ENCODE assay signal across 12 mouse cellular contexts in genomic region chr6:125232516-125232915, GRCm38 (mm10). TPM values are rescaled to one million over a fixed set of nuclear protein-coding genes. Genes with fewer than 3 reads are reported as not detected.
DNase-seq lines count a peak whose midpoint lies in the region; ATAC-seq and TF ChIP-seq lines count a peak whose summit lies in the region.
"Had no signal": no experiment of that assay in that cellular context is flagged by ENCODE, and none has a peak within 500 bp of the region (broad histone marks: within the 10 kb centered on the region; RNA-seq: fewer than 3 reads in every experiment).

No protein-coding gene starts in this region.

- H3K4me2 ChIP-seq in heart, embryonic 13.5 days = peak overlapping the region; percentile 80
- peak overlapping the region; percentile 86; the same call in 1 of the 2 replicates for H3K4me2 ChIP-seq in lung, embryonic 15.5 days
- peak overlapping the region; percentile 79 for H3K4me2 ChIP-seq in liver, embryonic 16.5 days (ENCODE audit: low read depth, low read length)
- no peak overlapping the region for H3K4me2 ChIP-seq in midbrain, postnatal 0 days (ENCODE audit: low read depth, low read length, poor library complexity, severe bottlenecking)

- ATAC-seq in heart, embryonic 13.5 days (ENCODE audit: extremely low read depth, insufficient number of reproducible peaks, low FRiP score, low TSS enrichment) = no peak
- no peak for ATAC-seq in lung, embryonic 15.5 days (ENCODE audit: borderline replicate concordance, extremely low read depth, low FRiP score, low TSS enrichment)
- no peak for ATAC-seq in liver, embryonic 16.5 days (ENCODE audit: low read depth)
- no peak for ATAC-seq in midbrain, postnatal 0 days (ENCODE audit: low FRiP score)

- no peaks in the 10 kb centered on the region for H3K36me3 ChIP-seq in heart, embryonic 13.5 days
- H3K36me3 ChIP-seq in lung, embryonic 15.5 days = no peaks in the 10 kb centered on the region
- H3K36me3 ChIP-seq in liver, embryonic 16.5 days (ENCODE audit: control insufficient read depth, insufficient read depth) = no peaks in the 10 kb centered on the region
- no peaks in the 10 kb centered on the region for H3K36me3 ChIP-seq in midbrain, postnatal 0 days (ENCODE audit: insufficient read depth, low read length)
- H3K36me3 ChIP-seq: embryonic facial prominence, embryonic 15.5 days; neural tube, embryonic 15.5 days had no signal

- no peak overlapping the region for H3K4me3 ChIP-seq in heart, embryonic 13.5 days
- H3K4me3 ChIP-seq in lung, embryonic 15.5 days = no peak overlapping the region
- H3K4me3 ChIP-seq in liver, embryonic 16.5 days (ENCODE audit: low read depth, low read length) = no peak overlapping the region
- H3K4me3 ChIP-seq in midbrain, postnatal 0 days (ENCODE audit: low read depth, low read length) = no peak overlapping the region

- H3K27ac ChIP-seq in heart, embryonic 13.5 days (replicated peaks) = peak overlapping the region; percentile 84
- H3K27ac ChIP-seq in lung, embryonic 15.5 days = no peak overlapping the region
- no peak overlapping the region for H3K27ac ChIP-seq in liver, embryonic 16.5 days (ENCODE audit: low read length)
- no peak overlapping the region for H3K27ac ChIP-seq in midbrain, postnatal 0 days (ENCODE audit: low read depth, low read length)

- H3K9ac ChIP-seq in heart, embryonic 13.5 days = peak overlapping the region; percentile 84; the same call in 1 of the 2 replicates
- no peak overlapping the region for H3K9ac ChIP-seq in lung, embryonic 15.5 days
- no peak overlapping the region for H3K9ac ChIP-seq in liver, embryonic 16.5 days (ENCODE audit: low read depth, low read length)
- H3K9ac ChIP-seq in midbrain, postnatal 0 days (replicated peaks; ENCODE audit: low read length, poor library complexity, severe bottlenecking) = no peak overlapping the region

- no peak for DNase-seq in heart, postnatal 25 days (ENCODE audit: low spot score)
- DNase-seq in lung, adult 18-20 months = no peak
- DNase-seq in MEL-GATA-1-ER (ENCODE audit: extremely low read depth, low read depth) = peak; percentile 59
- DNase-seq in layer of hippocampus, postnatal 36 days = no peak
- DNase-seq in midbrain, postnatal 0 days (ENCODE audit: low spot score) = no peak
- DNase-seq: cerebellum, adult 9-10 months; right cerebral cortex, postnatal 25 days had no signal

- intact Hi-C loops in heart, postnatal 25 days (cut with DNase I) = no loop called here

- WGBS in heart, embryonic 13.5 days = 60% methylated on average over 6 of the region's 6 CpGs
- 63% methylated on average over 6 of the region's 6 CpGs for whole genome bisulfite sequencing in lung, embryonic 15.5 days
- 27% methylated on average over 6 of the region's 6 CpGs for WGBS in liver, embryonic 16.5 days (ENCODE audit: insufficient replicate concordance)
- 88% methylated on average over 6 of the region's 6 CpGs for WGBS in midbrain, postnatal 0 days

- no peak for TF ChIP-seq CTCF in midbrain, postnatal 0 days (IDR thresholded peaks at IDR 0.05)

- H3K9me3 ChIP-seq in heart, embryonic 13.5 days = no peaks in the 10 kb centered on the region
- H3K9me3 ChIP-seq in lung, embryonic 15.5 days = no peaks in the 10 kb centered on the region
- no peaks in the 10 kb centered on the region for H3K9me3 ChIP-seq in liver, embryonic 16.5 days (replicated peaks; ENCODE audit: control insufficient read depth, low read length)
- H3K9me3 ChIP-seq in midbrain, postnatal 0 days (ENCODE audit: low read length) = no peaks in the 10 kb centered on the region
- H3K9me3 ChIP-seq: embryonic facial prominence, embryonic 15.5 days; neural tube, embryonic 15.5 days had no signal

- no peaks in the 10 kb centered on the region for H3K27me3 ChIP-seq in heart, embryonic 13.5 days (replicated peaks)
- no peaks in the 10 kb centered on the region for H3K27me3 ChIP-seq in lung, embryonic 15.5 days
- no peaks in the 10 kb centered on the region for H3K27me3 ChIP-seq in liver, embryonic 16.5 days (ENCODE audit: control insufficient read depth, insufficient read depth, low read depth, low read length)
- H3K27me3 ChIP-seq in midbrain, postnatal 0 days (ENCODE audit: insufficient read depth, low read length) = no peaks in the 10 kb centered on the region
- H3K27me3 ChIP-seq: embryonic facial prominence, embryonic 15.5 days; neural tube, embryonic 15.5 days had no signal

- peaks cover 36% of the 10 kb centered on the region for H3K4me1 ChIP-seq in heart, embryonic 13.5 days
- peaks cover 27% of the 10 kb centered on the region for H3K4me1 ChIP-seq in lung, embryonic 15.5 days
- peaks cover 14% of the 10 kb centered on the region for H3K4me1 ChIP-seq in liver, embryonic 16.5 days (ENCODE audit: control insufficient read depth, low read depth, low read length)
- no peaks in the 10 kb centered on the region for H3K4me1 ChIP-seq in midbrain, postnatal 0 days (ENCODE audit: insufficient read depth, low read length)

RNA-seq across cellular contexts. Expression of gene Tapbpl, which starts 0.9 kb away (rescaled TPM):
- polyA plus RNA-seq in heart, embryonic 13.5 days (2015; fragmentation: Nextera tagmentation; extraction: Ambion mirVana) = 3.4 and 4.2 TPM in 2 replicates
- total RNA-seq in heart, postnatal 25 days (2021) = 1 to 10 TPM; 4.1 to 5.0 TPM
- polyA plus RNA-seq in lung, embryonic 15.5 days (2015; fragmentation: Nextera tagmentation; extraction: Ambion mirVana) = 7.0 and 10.9 TPM in 2 replicates
- 9.1 and 9.7 TPM in 2 replicates for polyA plus RNA-seq in liver, embryonic 16.5 days (2015; fragmentation: Nextera tagmentation; extraction: Ambion mirVana)
- 1 to 10 TPM; 3.3 TPM for total RNA-seq in layer of hippocampus, postnatal 36 days (2021)
- 4.7 and 6.2 TPM in 2 replicates for total RNA-seq in midbrain, postnatal 0 days (2014; rRNA removed)
- 9.0 and 9.7 TPM in 2 replicates for polyA plus RNA-seq in midbrain, postnatal 0 days (2015; fragmentation: Nextera tagmentation; extraction: Ambion mirVana)

RNA-seq across cellular contexts. Expression of gene Cd27, which starts 4.3 kb away (rescaled TPM):
- 2.0 TPM in 2 replicates for polyA plus RNA-seq in heart, embryonic 13.5 days (2015; fragmentation: Nextera tagmentation; extraction: Ambion mirVana)
- total RNA-seq in heart, postnatal 25 days (2021) = under 1 TPM; 0.16 to 0.36 TPM
- polyA plus RNA-seq in lung, embryonic 15.5 days (2015; fragmentation: Nextera tagmentation; extraction: Ambion mirVana) = 2.6 and 4.5 TPM in 2 replicates
- 1.1 and 1.5 TPM in 2 replicates for polyA plus RNA-seq in liver, embryonic 16.5 days (2015; fragmentation: Nextera tagmentation; extraction: Ambion mirVana)
- not detected for total RNA-seq in layer of hippocampus, postnatal 36 days (2021)
- total RNA-seq in midbrain, postnatal 0 days (2014; rRNA removed) = not detected in 2 replicates
- polyA plus RNA-seq in midbrain, postnatal 0 days (2015; fragmentation: Nextera tagmentation; extraction: Ambion mirVana) = 0.70 TPM in 1 of 2 replicates, not detected in the other

RNA-seq across cellular contexts. Expression of gene Vamp1, which starts 17.2 kb away (rescaled TPM):
- 4.4 and 4.7 TPM in 2 replicates for polyA plus RNA-seq in heart, embryonic 13.5 days (2015; fragmentation: Nextera tagmentation; extraction: Ambion mirVana)
- 1 to 10 TPM; 6.2 to 6.3 TPM for total RNA-seq in heart, postnatal 25 days (2021)
- 4.2 and 5.4 TPM in 2 replicates for polyA plus RNA-seq in lung, embryonic 15.5 days (2015; fragmentation: Nextera tagmentation; extraction: Ambion mirVana)
- 1.5 and 1.8 TPM in 2 replicates for polyA plus RNA-seq in liver, embryonic 16.5 days (2015; fragmentation: Nextera tagmentation; extraction: Ambion mirVana)
- 10 to 100 TPM; 75.3 to 80.4 TPM for total RNA-seq in layer of hippocampus, postnatal 36 days (2021)
- 42.7 and 47.6 TPM in 2 replicates for total RNA-seq in midbrain, postnatal 0 days (2014; rRNA removed)
- polyA plus RNA-seq in midbrain, postnatal 0 days (2015; fragmentation: Nextera tagmentation; extraction: Ambion mirVana) = 40.5 and 46.0 TPM in 2 replicates

RNA-seq across cellular contexts. Expression of gene Mrpl51, which starts 40.9 kb away (rescaled TPM):
- 219 and 251 TPM in 2 replicates for polyA plus RNA-seq in heart, embryonic 13.5 days (2015; fragmentation: Nextera tagmentation; extraction: Ambion mirVana)
- 100 to 1,000 TPM; 308 to 324 TPM for total RNA-seq in heart, postnatal 25 days (2021)
- polyA plus RNA-seq in lung, embryonic 15.5 days (2015; fragmentation: Nextera tagmentation; extraction: Ambion mirVana) = 208 and 224 TPM in 2 replicates
- polyA plus RNA-seq in liver, embryonic 16.5 days (2015; fragmentation: Nextera tagmentation; extraction: Ambion mirVana) = 145 and 162 TPM in 2 replicates
- 10 to 100 TPM; 70.7 to 72.3 TPM for total RNA-seq in layer of hippocampus, postnatal 36 days (2021)
- 23.3 and 48.2 TPM in 2 replicates for total RNA-seq in midbrain, postnatal 0 days (2014; rRNA removed)
- polyA plus RNA-seq in midbrain, postnatal 0 days (2015; fragmentation: Nextera tagmentation; extraction: Ambion mirVana) = 136 and 145 TPM in 2 replicates

RNA-seq across cellular contexts. Expression of gene Ncapd2, which starts 41.0 kb away (rescaled TPM):
- 80.3 and 81.8 TPM in 2 replicates for polyA plus RNA-seq in heart, embryonic 13.5 days (2015; fragmentation: Nextera tagmentation; extraction: Ambion mirVana)
- 10 to 100 TPM; 21.9 to 26.8 TPM for total RNA-seq in heart, postnatal 25 days (2021)
- polyA plus RNA-seq in lung, embryonic 15.5 days (2015; fragmentation: Nextera tagmentation; extraction: Ambion mirVana) = 136 and 139 TPM in 2 replicates
- 96.1 and 98.1 TPM in 2 replicates for polyA plus RNA-seq in liver, embryonic 16.5 days (2015; fragmentation: Nextera tagmentation; extraction: Ambion mirVana)
- 10 to 100 TPM; 22.8 to 26.5 TPM for total RNA-seq in layer of hippocampus, postnatal 36 days (2021)
- 29.8 and 33.7 TPM in 2 replicates for total RNA-seq in midbrain, postnatal 0 days (2014; rRNA removed)
- polyA plus RNA-seq in midbrain, postnatal 0 days (2015; fragmentation: Nextera tagmentation; extraction: Ambion mirVana) = 18.4 and 21.0 TPM in 2 replicates
